Mouse (Mus musculus): ENCODE data around the gene Cbarp.

Gene Cbarp

DNA sequence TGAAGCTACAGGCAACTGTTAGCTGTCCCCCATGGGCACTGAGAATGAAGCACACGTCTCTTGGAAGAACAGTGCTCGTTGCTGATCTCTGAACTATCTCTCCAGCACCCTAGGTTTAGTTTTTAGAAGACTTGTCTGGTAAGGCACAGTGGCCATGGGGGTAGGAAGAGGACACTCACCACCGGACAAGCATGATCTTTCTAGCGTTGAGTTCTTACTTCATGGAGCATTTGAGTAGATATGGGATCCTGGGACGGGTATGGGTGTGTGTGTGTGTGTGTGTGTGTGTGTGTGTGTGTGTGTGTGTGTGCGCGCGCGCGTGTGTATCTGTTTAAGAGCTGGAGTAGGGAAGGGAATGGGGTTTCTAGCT lies at the start of gene Cbarp:
TSS of gene Cbarp (minus strand) at position 170 of the 370 bp plus-strand sequence.
- no peak for DNase-seq (ENCODE audit: extremely low spot score, low read depth, low spot score)

GRCm38 (mm10) chr10:80189999-80190398 lies 49.4 kb upstream of the Cbarp start:
- no peak for DNase-seq (ENCODE audit: extremely low spot score, low read depth, low spot score)

DNA sequence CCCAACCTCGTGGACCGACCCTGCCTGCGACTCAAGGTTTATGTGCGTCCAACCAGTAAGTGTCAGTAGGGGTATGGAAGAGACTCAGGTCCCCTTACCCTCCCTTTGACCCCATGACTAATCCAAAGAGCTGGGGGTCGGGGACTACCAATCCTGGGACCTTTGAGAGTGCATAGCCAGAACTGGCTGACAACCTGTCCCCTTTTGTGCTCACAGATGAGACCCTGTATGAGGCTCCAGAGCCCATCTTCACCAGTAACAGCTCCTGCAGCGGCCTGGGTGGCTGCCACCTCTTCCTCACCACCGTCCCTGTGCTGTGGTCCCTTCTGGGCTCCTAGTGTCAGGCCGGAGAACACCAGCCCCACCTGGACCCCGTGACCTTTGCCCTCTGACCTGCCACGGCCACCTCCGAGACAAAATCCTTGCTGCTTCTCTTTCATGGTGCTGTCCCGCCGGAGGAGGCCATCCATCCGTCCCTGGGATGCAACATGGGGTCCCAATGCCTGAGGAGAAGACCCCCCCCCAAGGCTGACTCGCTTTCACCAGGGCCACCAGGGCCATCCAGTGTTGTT lies 47.9 kb upstream of the Cbarp start:
- no peak for DNase-seq (ENCODE audit: extremely low spot score, low read depth, low spot score)

DNA sequence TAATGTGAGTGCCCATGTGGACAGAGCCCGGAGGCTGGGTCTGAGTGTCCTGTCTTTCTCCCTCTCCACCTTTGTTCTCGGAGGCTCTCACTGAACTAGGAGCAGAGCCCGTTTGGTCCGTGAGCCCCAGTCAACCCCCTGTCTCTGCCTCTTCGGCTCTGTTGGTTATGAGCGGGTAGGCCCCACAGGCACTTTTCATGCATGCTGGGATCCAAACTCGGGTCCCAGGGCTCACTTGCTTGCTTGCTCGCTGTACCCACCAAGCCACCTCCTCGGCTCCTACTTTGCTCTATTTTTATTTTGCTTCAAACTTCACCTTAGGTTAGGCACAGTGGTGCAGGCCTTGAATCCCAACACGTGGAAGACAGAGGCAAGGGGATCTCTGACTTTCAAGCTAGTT lies 47.1 kb upstream of the Cbarp start:
- no peak for DNase-seq (ENCODE audit: extremely low spot score, low read depth, low spot score)

DNA sequence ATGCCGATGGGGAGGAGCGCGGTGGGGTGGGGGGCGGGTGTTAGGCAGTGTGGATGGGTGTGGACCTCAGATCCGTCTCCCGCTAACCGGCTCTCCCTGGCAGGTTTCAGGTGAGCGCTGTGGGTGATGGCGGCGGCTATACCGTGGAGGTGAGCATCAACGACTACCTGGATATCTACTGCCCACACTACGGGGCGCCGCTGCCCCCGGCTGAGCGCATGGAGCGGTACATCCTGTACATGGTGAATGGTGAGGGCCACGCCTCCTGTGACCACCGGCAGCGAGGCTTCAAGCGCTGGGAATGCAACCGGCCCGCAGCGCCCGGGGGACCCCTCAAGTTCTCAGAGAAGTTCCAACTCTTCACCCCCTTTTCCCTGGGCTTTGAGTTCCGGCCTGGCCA lies 46.0 kb upstream of the Cbarp start:
- no peak for DNase-seq (ENCODE audit: extremely low spot score, low read depth, low spot score)

DNA sequence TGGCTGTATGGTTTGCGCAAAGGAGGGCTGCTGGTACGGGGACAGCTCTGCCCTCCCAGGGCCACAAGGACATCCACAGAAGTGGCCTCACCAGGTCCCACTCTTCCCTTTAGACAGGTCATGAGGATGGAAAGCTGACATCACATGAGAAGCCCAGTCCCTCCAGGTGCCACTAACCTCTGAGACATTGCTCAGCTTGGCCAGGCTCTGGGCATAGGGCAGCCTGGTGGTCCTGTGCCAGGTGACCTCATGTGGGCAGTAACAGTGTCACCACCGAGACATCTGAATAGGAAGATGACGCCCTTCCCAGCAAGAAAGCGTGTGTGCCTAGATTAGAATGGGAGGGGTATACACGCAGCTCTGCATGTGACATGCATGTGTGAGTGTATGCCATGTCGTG lies 41.9 kb upstream of the Cbarp start:
- DNase-seq (ENCODE audit: extremely low spot score, low read depth, low spot score) = no peak

GRCm38 (mm10) chr10:80180823-80181222 lies 40.2 kb upstream of the Cbarp start:
- DNase-seq (ENCODE audit: extremely low spot score, low read depth, low spot score) = no peak

GRCm38 (mm10) chr10:80180288-80180687 lies 39.7 kb upstream of the Cbarp start:
- no peak for DNase-seq (ENCODE audit: extremely low spot score, low read depth, low spot score)

GRCm38 (mm10) chr10:80179068-80180051 lies 38.7 kb upstream of the Cbarp start, which contains the start of gene Efna2:
Gene Efna2 (plus strand): TSS chr10:80179482.
- no peak for DNase-seq (ENCODE audit: extremely low spot score, low read depth, low spot score)

DNA sequence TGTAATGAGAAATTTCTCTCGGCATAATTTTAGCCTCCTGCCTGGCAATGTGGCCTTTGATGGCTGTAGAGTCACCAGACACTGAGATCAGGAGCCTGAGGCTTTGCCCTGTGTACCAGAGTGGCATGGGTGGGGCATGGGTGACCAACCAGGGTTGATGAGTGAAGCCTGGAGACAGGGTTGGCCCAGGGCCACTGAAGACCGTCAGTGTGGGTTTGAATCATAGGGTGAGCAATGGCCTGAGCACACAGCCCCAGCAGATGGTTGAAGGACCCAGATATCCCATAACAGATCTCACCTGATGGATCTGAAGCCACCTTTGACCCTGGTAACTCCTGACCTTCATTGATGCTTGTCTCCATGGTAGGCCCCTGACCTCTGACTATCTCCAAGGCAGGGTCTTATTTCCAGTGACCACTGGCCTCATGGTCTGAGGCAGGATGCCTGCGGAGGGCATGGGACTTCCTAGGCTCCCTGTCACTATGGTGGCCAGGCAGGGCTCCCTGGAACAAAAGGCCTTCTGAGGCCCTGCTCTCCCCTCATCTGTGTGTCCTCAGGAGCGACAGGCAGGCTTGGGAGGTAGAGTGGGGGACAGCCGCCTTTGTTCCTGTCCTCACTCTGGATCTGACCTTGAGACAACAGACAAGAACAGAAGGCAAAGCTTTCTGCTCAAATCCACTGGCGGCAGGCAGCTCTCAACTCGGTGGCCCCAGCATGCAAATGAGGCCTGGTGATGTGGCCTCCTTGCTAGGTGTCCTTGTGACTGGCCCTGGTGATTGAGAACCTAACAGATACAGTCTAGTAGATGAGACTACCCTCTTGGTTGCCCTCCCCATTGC lies 37.0 kb upstream of the Cbarp start:
- DNase-seq (ENCODE audit: extremely low spot score, low read depth, low spot score) = no peak

DNA sequence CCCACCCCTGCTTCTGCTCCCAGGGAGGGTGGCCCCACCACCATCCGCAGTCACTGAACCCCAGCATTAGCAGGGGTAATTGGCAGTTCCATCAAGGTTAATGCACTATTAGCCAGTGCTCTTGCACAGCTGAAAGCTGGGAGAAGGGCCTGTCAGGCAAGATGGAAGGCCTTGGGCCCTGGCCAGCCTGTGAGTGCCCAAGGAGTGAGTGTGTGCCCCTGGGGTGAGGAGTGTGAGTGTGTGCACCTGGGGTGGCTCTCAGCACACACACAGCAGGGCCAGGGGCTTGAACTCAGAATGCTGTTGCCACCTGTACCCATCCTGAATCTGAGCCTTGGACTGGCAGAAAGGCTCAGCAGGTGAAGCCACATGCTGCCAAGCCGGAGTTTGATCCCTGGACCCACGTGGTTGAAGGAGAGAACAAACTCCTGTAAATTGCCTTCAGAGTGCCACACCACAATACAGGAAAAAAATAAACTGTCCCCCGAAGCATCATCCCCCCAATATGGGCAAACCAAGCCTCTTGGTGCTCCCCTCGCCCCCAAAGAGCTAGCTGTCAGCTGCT lies 35.7 kb upstream of the Cbarp start:
- DNase-seq (ENCODE audit: extremely low spot score, low read depth, low spot score) = no peak

- no peak for DNase-seq (ENCODE audit: extremely low spot score, low read depth, low spot score)
These were observed 35.1 kb upstream of the Cbarp start for GRCm38 (mm10) chr10:80175536-80176269.

DNA sequence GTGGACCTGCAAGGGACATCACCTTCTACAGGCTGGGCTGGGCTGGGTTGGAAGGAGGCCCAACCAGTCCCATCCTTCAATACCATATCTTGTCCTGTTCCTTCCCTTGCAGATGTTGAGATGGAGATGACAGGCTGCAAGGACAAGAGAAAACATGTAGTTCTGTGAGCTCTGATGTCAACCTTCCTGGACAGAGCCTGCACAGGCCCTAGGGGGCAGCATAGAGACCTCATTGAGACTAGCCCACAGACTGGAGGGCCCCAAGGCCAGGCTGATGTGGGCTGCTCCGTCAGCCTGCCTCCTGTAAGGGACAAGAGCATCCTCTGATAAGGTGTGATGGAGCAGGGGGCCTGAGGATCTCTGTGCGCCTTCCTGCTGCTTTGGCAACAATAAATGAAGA lies 34.1 kb upstream of the Cbarp start:
- no peak for DNase-seq (ENCODE audit: extremely low spot score, low read depth, low spot score)

DNA sequence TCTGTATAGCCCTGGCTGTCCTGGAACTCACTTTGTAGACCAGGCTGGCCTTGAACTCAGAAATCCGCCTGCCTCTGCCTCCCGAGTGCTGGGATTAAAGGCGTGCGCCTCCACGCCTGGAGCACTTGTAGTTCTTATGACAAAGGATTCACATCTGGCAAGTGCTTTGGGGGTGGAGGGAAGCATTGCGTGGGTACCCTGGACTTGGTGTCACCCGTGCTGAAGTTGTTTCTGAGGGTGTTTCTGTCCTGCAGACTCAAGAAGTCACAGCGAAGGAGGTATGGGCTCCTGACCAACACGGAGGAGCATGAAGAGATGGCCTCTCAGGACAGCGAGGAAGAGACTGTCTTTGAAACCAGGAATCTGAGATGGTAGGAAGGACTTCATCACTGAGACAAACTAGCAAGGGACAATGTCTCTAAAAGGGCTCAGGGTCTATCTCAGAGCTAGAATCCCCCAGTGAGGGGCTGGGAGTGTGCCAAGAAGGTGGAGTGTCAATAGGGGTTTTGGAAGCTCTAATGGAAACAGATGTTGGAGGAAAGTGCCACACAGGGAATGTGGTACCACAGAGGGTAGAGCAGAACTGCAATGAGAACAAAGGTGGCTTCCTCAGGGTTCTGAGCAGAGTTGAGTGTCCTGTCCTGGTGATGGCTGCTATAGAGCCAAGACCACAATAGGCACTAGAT lies 33.5 kb upstream of the Cbarp start:
- no peak for DNase-seq (ENCODE audit: extremely low spot score, low read depth, low spot score)

- DNase-seq (ENCODE audit: extremely low spot score, low read depth, low spot score) = no peak
These were observed 32.7 kb upstream of the Cbarp start for GRCm38 (mm10) chr10:80173358-80173757.

DNA sequence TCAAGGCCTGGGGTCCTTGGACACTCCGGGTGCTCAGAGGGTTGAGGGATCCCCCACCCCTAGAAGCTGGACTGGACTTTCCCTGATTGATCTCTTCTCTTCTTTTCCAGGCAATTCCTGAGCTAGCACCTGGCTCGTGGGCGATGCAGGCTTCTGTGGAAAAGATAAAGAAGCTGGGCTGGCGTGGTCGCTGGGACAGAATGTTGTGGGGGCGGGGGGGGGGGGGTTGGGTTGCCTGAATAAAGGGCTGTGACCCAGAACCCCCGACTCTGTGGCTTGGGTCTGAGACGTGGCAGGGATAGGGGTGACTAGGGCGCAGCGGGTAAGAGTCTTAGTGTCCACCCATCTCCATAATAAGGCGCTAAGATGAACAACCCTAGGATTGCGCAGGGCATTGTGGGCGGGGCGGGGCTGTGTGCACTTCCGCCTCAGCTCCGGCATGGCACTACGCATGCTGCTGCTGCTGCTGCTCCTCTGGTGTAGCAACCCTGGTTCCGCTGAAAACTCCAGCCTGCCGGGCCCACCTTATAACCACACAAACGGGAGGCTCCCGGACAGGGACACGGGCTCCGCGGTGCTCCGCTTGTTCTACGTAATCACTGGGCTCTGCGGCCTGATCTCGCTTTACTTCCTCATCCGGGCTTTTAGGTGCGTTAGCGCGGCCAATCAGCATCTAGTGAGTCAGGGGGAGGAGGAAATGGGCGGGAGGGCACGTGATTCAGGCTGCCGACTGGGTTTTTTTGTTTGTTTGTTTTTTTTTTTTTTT lies 32.1 kb upstream of the Cbarp start, which contains the start of gene 1600002K03Rik:
TSS of gene 1600002K03Rik (plus strand) at position 418 of the 766 bp plus-strand sequence.
- no peak for DNase-seq (ENCODE audit: extremely low spot score, low read depth, low spot score)

GRCm38 (mm10) chr10:80171760-80172526 lies 31.3 kb upstream of the Cbarp start:
- no peak for DNase-seq (ENCODE audit: extremely low spot score, low read depth, low spot score)

- DNase-seq (ENCODE audit: extremely low spot score, low read depth, low spot score) = no peak
These were observed 30.6 kb upstream of the Cbarp start for GRCm38 (mm10) chr10:80171252-80171651.

Data from hindlimb bud, embryonic 11.5 days (tissue).